Mouse (Mus musculus): ENCODE results near the gene Ryr2.
"Not testable (repeated sequence)": the region's sequence is repeated elsewhere in the genome, so short reads cannot be mapped to it uniquely, and the experiment has no call there.

Gene Ryr2

GRCm38 (mm10) chr13:11869971-11870370 is 236.8 kb downstream of the Ryr2 start:
- DNase-seq: no peak

GRCm38 (mm10) chr13:11869486-11869885 is 237.3 kb downstream of the Ryr2 start:
- peak; percentile 51 to 59 for DNase-seq

GRCm38 (mm10) chr13:11868979-11869378 is 237.8 kb downstream of the Ryr2 start:
- DNase-seq: peak; percentile 59 to 74

- DNase-seq: peak; percentile 57 to 69
Observed at GRCm38 (mm10) chr13:11868056-11868455, 238.7 kb downstream of the Ryr2 start.

GRCm38 (mm10) chr13:11865261-11865660 is 241.5 kb downstream of the Ryr2 start:
- peak; percentile 25 to 26 for DNase-seq

GRCm38 (mm10) chr13:11851691-11852090 is 255.1 kb downstream of the Ryr2 start:
- no peak for DNase-seq

GRCm38 (mm10) chr13:11843889-11844288 is 262.9 kb downstream of the Ryr2 start:
- DNase-seq: no peak

GRCm38 (mm10) chr13:11837870-11838269 is 268.9 kb downstream of the Ryr2 start:
- DNase-seq: no peak

GRCm38 (mm10) chr13:11837152-11837551 is 269.6 kb downstream of the Ryr2 start:
- no peak for DNase-seq

- no peak for DNase-seq
Observed at GRCm38 (mm10) chr13:11836304-11837078, 270.3 kb downstream of the Ryr2 start.

GRCm38 (mm10) chr13:11831210-11831609 is 275.5 kb downstream of the Ryr2 start:
- no peak for DNase-seq

- peak; percentile 28 to 39 for DNase-seq
Observed at GRCm38 (mm10) chr13:11825563-11826226, 281.1 kb downstream of the Ryr2 start.

GRCm38 (mm10) chr13:11818723-11819122 is 288.0 kb downstream of the Ryr2 start:
- no peak for DNase-seq

- DNase-seq: not testable (repeated sequence)
Observed at GRCm38 (mm10) chr13:11809365-11809764, 297.4 kb downstream of the Ryr2 start.

- DNase-seq: peak; percentile 75 to 83
Observed at GRCm38 (mm10) chr13:11792536-11792935, 314.2 kb downstream of the Ryr2 start.

GRCm38 (mm10) chr13:11790536-11790935 is 316.2 kb downstream of the Ryr2 start:
- DNase-seq: peak in 1 of 2 experiments; percentile 13

- DNase-seq: no peak
Observed at GRCm38 (mm10) chr13:11782411-11783155, 324.2 kb downstream of the Ryr2 start.

- DNase-seq: peak in 1 of 2 experiments; percentile 16
Observed at GRCm38 (mm10) chr13:11781065-11781464, 325.7 kb downstream of the Ryr2 start.

- DNase-seq: peak in 1 of 2 experiments; percentile 27
Observed at GRCm38 (mm10) chr13:11777726-11778125, 329.0 kb downstream of the Ryr2 start.

GRCm38 (mm10) chr13:11772173-11772572 is 334.6 kb downstream of the Ryr2 start:
- no peak for DNase-seq

- DNase-seq: no peak
Observed at GRCm38 (mm10) chr13:11766899-11767298, 339.8 kb downstream of the Ryr2 start.

- DNase-seq: no peak
Observed at GRCm38 (mm10) chr13:11763925-11764324, 342.8 kb downstream of the Ryr2 start.

GRCm38 (mm10) chr13:11763104-11763503 is 343.6 kb downstream of the Ryr2 start:
- DNase-seq: peak; percentile 76 to 87
